Mouse (Mus musculus): Measurements from ENCODE around the gene Nkx2-2. TPM values are rescaled to one million over a fixed set of nuclear protein-coding genes. Genes with fewer than 3 reads are reported as not detected.

Gene Nkx2-2
- polyA plus RNA-seq (2014; fragmentation: Nextera tagmentation; extraction: Ambion mirVana), result 2.8 and 4.2 TPM in 2 replicates

- Histone ChIP-seq H3K4me2 (ENCODE audit: low read depth, low read length) (peak within 1 kb of the TSS; percentile 54), H3K9me3 (replicated peaks; ENCODE audit: control insufficient read depth, low read length) (no peaks in the 10 kb centered on the region), H3K9ac (replicated peaks; ENCODE audit: low read length) (peak within 1 kb of the TSS; percentile 18), H3K27ac (replicated peaks; ENCODE audit: low read depth, low read length) (no peak within 1 kb of the TSS), H3K4me1 (ENCODE audit: control insufficient read depth, insufficient read depth, low read length) (peaks cover 2% of the 10 kb centered on the region), H3K27me3 (ENCODE audit: control insufficient read depth, insufficient read depth, low read length) (peaks cover 83% of the 10 kb centered on the region), H3K36me3 (replicated peaks; ENCODE audit: control insufficient read depth, insufficient read depth, low read depth, low read length) (no peaks in the 10 kb centered on the region), H3K4me3 (ENCODE audit: low read depth, low read length) (peak within 1 kb of the TSS; percentile 23)
- ATAC-seq (replicated peaks; ENCODE audit: insufficient number of reproducible peaks, low FRiP score, low TSS enrichment, low read depth) (peak; percentile 52; the same call in 1 of the 2 replicates), DNase-seq (ENCODE audit: low spot score) (peak; percentile 26)
- whole genome bisulfite sequencing, result under 1% methylated on average over 54 of the region's 54 CpGs
These were observed at the start of gene Nkx2-2 for GRCm38 (mm10) chr2:147193271-147194255. Gene Nkx2-2 (minus strand): TSS chr2:147194243.

DNA sequence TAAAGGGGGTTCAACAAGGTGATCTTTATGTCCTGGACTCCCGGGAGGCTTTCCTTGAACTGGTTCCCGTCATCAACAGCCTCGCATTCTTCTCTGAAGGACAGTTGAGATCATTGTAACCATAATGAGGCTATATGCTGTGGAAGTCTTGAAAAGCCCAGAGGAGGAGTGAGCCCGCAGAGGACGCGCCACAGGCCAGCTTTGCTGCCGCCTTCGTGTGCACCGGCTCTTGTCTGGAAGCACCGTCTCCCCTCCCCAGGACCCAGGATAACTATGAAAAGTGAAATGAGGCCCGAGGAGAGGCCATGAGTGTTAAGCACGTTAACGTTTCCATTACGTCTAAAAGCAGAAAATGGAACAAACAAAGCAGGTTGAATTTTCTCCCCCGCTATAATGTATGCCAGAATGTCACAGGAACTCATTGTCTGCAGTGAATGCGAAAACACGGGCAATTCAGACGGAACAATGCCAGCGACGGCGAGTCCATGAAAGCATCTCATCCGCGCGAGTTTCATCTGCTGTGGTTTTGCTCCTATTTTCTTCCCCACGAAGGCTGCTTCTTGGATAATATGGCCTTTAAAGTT is 41.8 kb upstream of the Nkx2-2 start:
- Histone ChIP-seq H3K4me2 (ENCODE audit: low read depth, low read length) (no peak overlapping the region), H3K4me3 (ENCODE audit: low read depth, low read length) (no peak overlapping the region), H3K27ac (replicated peaks; ENCODE audit: low read depth, low read length) (no peak overlapping the region), H3K9me3 (replicated peaks; ENCODE audit: control insufficient read depth, low read length) (no peaks in the 10 kb centered on the region), H3K36me3 (replicated peaks; ENCODE audit: control insufficient read depth, insufficient read depth, low read depth, low read length) (no peaks in the 10 kb centered on the region), H3K27me3 (ENCODE audit: control insufficient read depth, insufficient read depth, low read length) (no peaks in the 10 kb centered on the region), H3K9ac (replicated peaks; ENCODE audit: low read length) (no peak overlapping the region), H3K4me1 (ENCODE audit: control insufficient read depth, insufficient read depth, low read length) (no peaks in the 10 kb centered on the region)
- ATAC-seq (replicated peaks; ENCODE audit: insufficient number of reproducible peaks, low FRiP score, low TSS enrichment, low read depth) (no peak), DNase-seq (ENCODE audit: low spot score) (no peak)
- WGBS, result 86% methylated on average over 25 of the region's 25 CpGs

GRCm38 (mm10) chr2:147231175-147231574 is 37.1 kb upstream of the Nkx2-2 start:
- Histone ChIP-seq H3K9ac (replicated peaks; ENCODE audit: low read length) (no peak overlapping the region), H3K4me1 (ENCODE audit: control insufficient read depth, insufficient read depth, low read length) (no peaks in the 10 kb centered on the region), H3K27me3 (ENCODE audit: control insufficient read depth, insufficient read depth, low read length) (no peaks in the 10 kb centered on the region), H3K36me3 (replicated peaks; ENCODE audit: control insufficient read depth, insufficient read depth, low read depth, low read length) (no peaks in the 10 kb centered on the region), H3K27ac (replicated peaks; ENCODE audit: low read depth, low read length) (no peak overlapping the region), H3K4me2 (ENCODE audit: low read depth, low read length) (no peak overlapping the region), H3K9me3 (replicated peaks; ENCODE audit: control insufficient read depth, low read length) (no peaks in the 10 kb centered on the region), H3K4me3 (ENCODE audit: low read depth, low read length) (no peak overlapping the region)
- ATAC-seq (replicated peaks; ENCODE audit: insufficient number of reproducible peaks, low FRiP score, low TSS enrichment, low read depth) (no peak), DNase-seq (ENCODE audit: low spot score) (no peak)
- WGBS, result 81% methylated on average over 5 of the region's 5 CpGs

GRCm38 (mm10) chr2:147205076-147205615 is 11.1 kb upstream of the Nkx2-2 start:
- H3K36me3 ChIP-seq (replicated peaks; ENCODE audit: control insufficient read depth, insufficient read depth, low read depth, low read length), result no peaks in the 10 kb centered on the region
- no peak overlapping the region for H3K4me3 ChIP-seq (ENCODE audit: low read depth, low read length)
- no peak for ATAC-seq (replicated peaks; ENCODE audit: insufficient number of reproducible peaks, low FRiP score, low TSS enrichment, low read depth)
- H3K27ac ChIP-seq (replicated peaks; ENCODE audit: low read depth, low read length), result no peak overlapping the region
- DNase-seq (ENCODE audit: low spot score), result no peak
- no peak overlapping the region for H3K4me2 ChIP-seq (ENCODE audit: low read depth, low read length)
- H3K9ac ChIP-seq (replicated peaks; ENCODE audit: low read length), result no peak overlapping the region
- H3K27me3 ChIP-seq (ENCODE audit: control insufficient read depth, insufficient read depth, low read length), result no peaks in the 10 kb centered on the region
- WGBS, result 25% methylated on average over 4 of the region's 4 CpGs
- H3K4me1 ChIP-seq (ENCODE audit: control insufficient read depth, insufficient read depth, low read length), result no peaks in the 10 kb centered on the region
- no peaks in the 10 kb centered on the region for H3K9me3 ChIP-seq (replicated peaks; ENCODE audit: control insufficient read depth, low read length)

GRCm38 (mm10) chr2:147194711-147195615 is 920 bp upstream of the Nkx2-2 start:
- H3K36me3 ChIP-seq (replicated peaks; ENCODE audit: control insufficient read depth, insufficient read depth, low read depth, low read length), result no peaks in the 10 kb centered on the region
- H3K9me3 ChIP-seq (replicated peaks; ENCODE audit: control insufficient read depth, low read length), result no peaks in the 10 kb centered on the region
- under 1% methylated on average over 62 of the region's 71 CpGs for WGBS
- peak overlapping the region; percentile 54 for H3K4me2 ChIP-seq (ENCODE audit: low read depth, low read length)
- H3K27me3 ChIP-seq (ENCODE audit: control insufficient read depth, insufficient read depth, low read length), result peaks cover 71% of the 10 kb centered on the region
- H3K9ac ChIP-seq (replicated peaks; ENCODE audit: low read length), result no peak overlapping the region
- ATAC-seq (replicated peaks; ENCODE audit: insufficient number of reproducible peaks, low FRiP score, low TSS enrichment, low read depth) (peak; percentile 49; the same call in 1 of the 2 replicates), DNase-seq (ENCODE audit: low spot score) (peak; percentile 34)
- peak overlapping the region; percentile 23 for H3K4me3 ChIP-seq (ENCODE audit: low read depth, low read length)
- peaks cover 2% of the 10 kb centered on the region for H3K4me1 ChIP-seq (ENCODE audit: control insufficient read depth, insufficient read depth, low read length)
- no peak overlapping the region for H3K27ac ChIP-seq (replicated peaks; ENCODE audit: low read depth, low read length)

DNA sequence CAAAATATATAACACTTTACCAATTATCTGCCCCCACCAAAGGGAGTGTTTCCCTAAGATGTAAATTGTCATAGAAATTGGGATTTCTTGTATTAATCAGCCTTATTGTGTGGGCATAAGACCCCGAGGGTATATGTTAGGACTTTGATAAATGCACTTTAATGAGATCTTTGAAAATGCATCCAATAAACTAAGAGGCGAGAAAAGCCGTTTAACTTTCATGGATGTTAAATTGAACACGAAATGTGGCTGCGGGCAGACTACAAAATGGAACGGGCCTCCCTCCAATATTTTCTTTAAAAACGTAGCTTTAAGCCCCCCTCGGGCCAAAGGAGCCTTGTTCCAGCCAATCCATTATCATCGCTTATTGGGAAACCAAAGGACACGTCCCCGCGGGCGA is 1.3 kb downstream of the Nkx2-2 start:
- no peak overlapping the region for H3K4me3 ChIP-seq (ENCODE audit: low read depth, low read length)
- H3K9me3 ChIP-seq (replicated peaks; ENCODE audit: control insufficient read depth, low read length), result no peaks in the 10 kb centered on the region
- H3K27ac ChIP-seq (replicated peaks; ENCODE audit: low read depth, low read length), result no peak overlapping the region
- ATAC-seq (replicated peaks; ENCODE audit: insufficient number of reproducible peaks, low FRiP score, low TSS enrichment, low read depth) (no peak), DNase-seq (ENCODE audit: low spot score) (no peak)
- H3K9ac ChIP-seq (replicated peaks; ENCODE audit: low read length), result no peak overlapping the region
- no peaks in the 10 kb centered on the region for H3K36me3 ChIP-seq (replicated peaks; ENCODE audit: control insufficient read depth, insufficient read depth, low read depth, low read length)
- peaks cover 86% of the 10 kb centered on the region for H3K27me3 ChIP-seq (ENCODE audit: control insufficient read depth, insufficient read depth, low read length)
- 2% methylated on average over 13 of the region's 13 CpGs for WGBS
- peaks cover 2% of the 10 kb centered on the region for H3K4me1 ChIP-seq (ENCODE audit: control insufficient read depth, insufficient read depth, low read length)
- no peak overlapping the region for H3K4me2 ChIP-seq (ENCODE audit: low read depth, low read length)

DNA sequence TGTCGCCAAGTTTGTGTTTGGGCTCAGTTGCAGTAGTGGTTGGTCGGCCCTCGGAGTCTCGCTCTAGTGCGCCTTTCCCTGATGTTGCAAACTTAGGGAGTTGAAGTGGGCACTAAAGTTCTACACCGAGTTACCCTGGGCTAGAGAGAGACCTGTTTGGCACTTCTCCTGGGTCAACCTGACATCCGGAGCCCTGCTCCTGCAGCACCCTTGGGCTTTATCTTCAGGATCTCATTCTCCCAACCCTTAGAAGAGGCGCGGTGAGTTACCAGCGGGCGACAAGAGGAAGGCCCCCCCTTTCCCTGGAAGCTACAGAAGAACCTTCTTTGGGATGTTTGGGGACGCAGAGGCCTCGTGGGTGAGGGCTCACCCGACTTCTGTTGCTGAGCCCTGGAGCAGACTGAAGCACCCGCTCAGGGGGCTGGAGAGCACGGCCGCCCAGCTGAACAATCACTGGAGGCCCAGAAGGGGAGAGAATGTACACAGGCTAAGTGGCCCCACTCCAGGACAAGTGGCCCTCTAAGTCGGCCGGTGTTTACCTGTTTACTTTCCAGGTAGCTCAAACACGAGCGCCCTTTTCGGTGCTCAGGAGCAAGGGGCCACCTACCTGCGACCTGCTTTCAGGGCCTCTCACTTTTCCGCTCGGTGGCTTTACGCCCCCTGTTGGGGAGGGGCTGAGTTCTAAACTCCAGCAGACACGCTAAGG is 3.6 kb downstream of the Nkx2-2 start:
- Histone ChIP-seq H3K4me3 (ENCODE audit: low read depth, low read length) (no peak overlapping the region), H3K4me1 (ENCODE audit: control insufficient read depth, insufficient read depth, low read length) (peaks cover 5% of the 10 kb centered on the region), H3K9ac (replicated peaks; ENCODE audit: low read length) (no peak overlapping the region), H3K27ac (replicated peaks; ENCODE audit: low read depth, low read length) (no peak overlapping the region), H3K4me2 (ENCODE audit: low read depth, low read length) (no peak overlapping the region), H3K27me3 (ENCODE audit: control insufficient read depth, insufficient read depth, low read length) (peaks cover 96% of the 10 kb centered on the region), H3K9me3 (replicated peaks; ENCODE audit: control insufficient read depth, low read length) (no peaks in the 10 kb centered on the region), H3K36me3 (replicated peaks; ENCODE audit: control insufficient read depth, insufficient read depth, low read depth, low read length) (no peaks in the 10 kb centered on the region)
- ATAC-seq (replicated peaks; ENCODE audit: insufficient number of reproducible peaks, low FRiP score, low TSS enrichment, low read depth) (no peak), DNase-seq (ENCODE audit: low spot score) (no peak)
- under 1% methylated on average over 26 of the region's 27 CpGs for WGBS
